Mouse (Mus musculus): Measurements from ENCODE around the gene Tmem185b. TPM values are rescaled to one million over a fixed set of nuclear protein-coding genes. Genes with fewer than 3 reads are reported as not detected.

The Tmem185b gene
- polyA plus RNA-seq, 1 experiment from 2014 or later = 16.8 TPM

DNA sequence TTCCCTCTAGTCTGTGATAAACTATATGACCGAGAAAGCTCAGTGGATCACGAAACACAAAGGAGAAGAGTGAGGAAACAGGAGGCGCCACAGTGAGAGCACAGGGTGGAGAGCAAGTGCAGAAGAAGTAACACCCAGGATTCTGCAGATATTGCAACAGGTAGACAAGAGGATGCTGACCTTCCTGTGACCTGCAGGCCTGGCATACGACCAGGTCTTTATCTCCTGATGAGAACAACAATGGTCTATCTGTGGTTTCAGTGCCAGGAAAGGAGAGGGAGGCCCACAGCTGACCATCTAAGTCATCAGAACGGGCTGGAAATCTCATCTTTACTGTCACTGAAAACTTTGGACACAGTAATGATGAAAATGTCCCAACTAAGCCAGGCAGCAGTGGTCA lies 29.7 kb downstream of the Tmem185b start:
- Histone ChIP-seq H3K4me3 (replicated peaks; ENCODE audit: low read length) (no peak overlapping the region), H3K27ac (ENCODE audit: low read length) (no peak overlapping the region), H3K4me2 (ENCODE audit: low read length) (no peak overlapping the region), H3K9me3 (ENCODE audit: control insufficient read depth, low read length) (0 out of 2 replicates have a peak, but pooled peaks cover under 1% of the 10 kb centered on the region), H3K36me3 (ENCODE audit: control insufficient read depth, insufficient read depth) (no peaks in the 10 kb centered on the region), H3K27me3 (replicated peaks; ENCODE audit: control insufficient read depth, insufficient read depth, low read length) (no peaks in the 10 kb centered on the region), H3K4me1 (replicated peaks; ENCODE audit: control insufficient read depth, insufficient read depth, low read length) (no peaks in the 10 kb centered on the region), H3K9ac (replicated peaks; ENCODE audit: low read depth, low read length) (no peak overlapping the region)
- ATAC-seq = no peak
- 81% methylated on average over 5 of the region's 5 CpGs for WGBS

GRCm38 (mm10) chr1:119557641-119558395 lies 31.9 kb downstream of the Tmem185b start:
- H3K4me3 ChIP-seq (replicated peaks; ENCODE audit: low read length) = no peak overlapping the region
- no peaks in the 10 kb centered on the region for H3K36me3 ChIP-seq (ENCODE audit: control insufficient read depth, insufficient read depth)
- no peak overlapping the region for H3K27ac ChIP-seq (ENCODE audit: low read length)
- H3K9me3 ChIP-seq (ENCODE audit: control insufficient read depth, low read length) = peaks cover 4% of the 10 kb centered on the region; the same call in 1 of the 2 replicates
- H3K27me3 ChIP-seq (replicated peaks; ENCODE audit: control insufficient read depth, insufficient read depth, low read length) = no peaks in the 10 kb centered on the region
- no peak overlapping the region for H3K4me2 ChIP-seq (ENCODE audit: low read length)
- ATAC-seq = no peak
- no peak overlapping the region for H3K9ac ChIP-seq (replicated peaks; ENCODE audit: low read depth, low read length)
- no peaks in the 10 kb centered on the region for H3K4me1 ChIP-seq (replicated peaks; ENCODE audit: control insufficient read depth, insufficient read depth, low read length)
- WGBS = 83% methylated on average over 4 of the region's 4 CpGs

DNA sequence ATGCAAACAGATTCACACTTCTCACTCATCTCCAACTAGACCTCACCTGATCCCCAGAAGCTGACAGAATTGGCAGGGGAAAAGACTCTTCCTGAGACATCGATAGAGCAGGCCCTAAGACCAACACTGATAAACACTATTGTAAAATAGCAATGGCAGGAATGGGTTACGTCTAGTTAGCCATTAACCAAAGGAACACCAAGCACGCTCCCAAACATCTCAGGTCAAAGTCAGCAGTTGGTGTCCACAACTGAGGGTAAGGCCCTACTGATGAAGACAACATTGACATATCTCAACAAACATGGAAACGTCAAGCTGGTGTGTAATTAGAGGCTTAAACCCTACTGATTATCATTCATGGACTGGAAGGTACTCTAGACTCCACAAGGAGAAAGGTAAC lies 39.6 kb downstream of the Tmem185b start:
- no peak overlapping the region for H3K4me2 ChIP-seq (ENCODE audit: low read length)
- 94% methylated on average over 4 of the region's 4 CpGs for WGBS
- H3K36me3 ChIP-seq (ENCODE audit: control insufficient read depth, insufficient read depth) = no peaks in the 10 kb centered on the region
- H3K4me1 ChIP-seq (replicated peaks; ENCODE audit: control insufficient read depth, insufficient read depth, low read length) = no peaks in the 10 kb centered on the region
- H3K4me3 ChIP-seq (replicated peaks; ENCODE audit: low read length) = no peak overlapping the region
- H3K9ac ChIP-seq (replicated peaks; ENCODE audit: low read depth, low read length) = no peak overlapping the region
- ATAC-seq = no peak
- no peak overlapping the region for H3K27ac ChIP-seq (ENCODE audit: low read length)
- peaks cover 4% of the 10 kb centered on the region; the same call in 1 of the 2 replicates for H3K9me3 ChIP-seq (ENCODE audit: control insufficient read depth, low read length)
- no peaks in the 10 kb centered on the region for H3K27me3 ChIP-seq (replicated peaks; ENCODE audit: control insufficient read depth, insufficient read depth, low read length)

DNA sequence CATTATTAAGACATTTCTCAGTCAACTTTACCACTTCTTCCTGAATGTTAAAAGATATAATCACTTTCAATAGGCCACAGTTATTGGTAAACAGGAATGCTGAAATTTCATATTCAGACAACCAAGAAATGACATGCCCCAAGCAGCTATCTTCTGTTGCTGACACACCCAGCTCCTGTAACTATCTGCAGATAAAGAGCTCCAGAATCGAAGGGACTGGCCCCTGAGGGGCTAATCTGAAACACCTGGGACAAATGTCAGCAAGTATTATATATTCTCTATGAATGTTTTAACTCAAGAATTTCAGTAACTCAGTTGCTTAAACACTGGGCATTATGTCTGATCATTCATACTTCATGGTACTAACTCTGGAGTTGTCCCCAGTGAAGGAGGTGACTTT lies 44.2 kb downstream of the Tmem185b start:
- no peaks in the 10 kb centered on the region for H3K4me1 ChIP-seq (replicated peaks; ENCODE audit: control insufficient read depth, insufficient read depth, low read length)
- H3K27ac ChIP-seq (ENCODE audit: low read length) = no peak overlapping the region
- no peak overlapping the region for H3K4me3 ChIP-seq (replicated peaks; ENCODE audit: low read length)
- H3K9ac ChIP-seq (replicated peaks; ENCODE audit: low read depth, low read length) = no peak overlapping the region
- no peaks in the 10 kb centered on the region for H3K9me3 ChIP-seq (ENCODE audit: control insufficient read depth, low read length)
- H3K27me3 ChIP-seq (replicated peaks; ENCODE audit: control insufficient read depth, insufficient read depth, low read length) = no peaks in the 10 kb centered on the region
- no peak for ATAC-seq
- WGBS = 81% methylated on average over 1 of the region's 1 CpGs
- H3K4me2 ChIP-seq (ENCODE audit: low read length) = no peak overlapping the region
- H3K36me3 ChIP-seq (ENCODE audit: control insufficient read depth, insufficient read depth) = no peaks in the 10 kb centered on the region

Other genes starting within 250 kb of the Tmem185b start
- gene Inhbb, start 103.9 kb upstream of the Tmem185b start, polyA plus RNA-seq (2015; fragmentation: Nextera tagmentation; extraction: Ambion mirVana) = 5.9 and 7.4 TPM in 2 replicates
- gene Ralb, start 21.4 kb upstream of the Tmem185b start, polyA plus RNA-seq (2015; fragmentation: Nextera tagmentation; extraction: Ambion mirVana) = 47.6 and 54.3 TPM in 2 replicates
- 20.1 and 20.7 TPM in 2 replicates for gene Epb41l5, start 122.8 kb downstream of the Tmem185b start, polyA plus RNA-seq (2015; fragmentation: Nextera tagmentation; extraction: Ambion mirVana)

All from forebrain, embryonic 16.5 days (tissue).